Mouse (Mus musculus): ENCODE data around the gene Cxcr5.
"Not testable (repeated sequence)": the region's sequence is repeated elsewhere in the genome, so short reads cannot be mapped to it uniquely, and the experiment has no call there.

The Cxcr5 gene

GRCm38 (mm10) chr9:44587262-44588160 lies 25.8 kb upstream of the Cxcr5 start:
- no peak for DNase-seq (ENCODE audit: low spot score)

DNA sequence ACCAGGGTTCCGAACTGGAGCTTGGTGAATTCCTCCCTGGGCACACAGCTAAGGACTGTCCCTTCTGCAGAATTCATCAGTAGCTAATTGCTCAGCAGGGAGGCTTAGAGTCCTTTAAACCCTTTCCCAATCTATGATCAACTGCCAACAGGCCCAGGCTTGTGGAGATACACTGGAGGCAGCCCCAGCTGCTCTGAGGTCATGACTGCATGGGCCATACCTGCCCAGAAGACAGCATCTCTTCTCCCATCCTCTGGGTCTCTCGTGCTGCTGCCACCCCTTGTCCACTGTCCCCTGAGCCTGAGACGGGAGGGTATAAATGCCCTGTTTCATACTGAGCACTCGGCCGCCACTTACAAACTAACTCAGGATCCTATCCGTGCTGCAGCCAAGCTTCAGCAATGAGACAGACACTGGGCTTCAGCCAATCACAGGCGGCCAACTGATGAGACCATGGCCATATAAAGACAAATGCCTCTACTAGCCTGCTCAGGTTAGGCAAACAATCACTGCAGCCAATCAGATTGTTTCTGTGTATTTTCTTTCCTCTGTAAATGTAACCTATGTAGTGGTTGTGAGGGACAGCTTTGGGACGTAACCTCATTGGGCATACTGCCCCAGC lies 25.1 kb upstream of the Cxcr5 start:
- DNase-seq (ENCODE audit: low spot score): no peak

- DNase-seq (ENCODE audit: low spot score): no peak
Observed at GRCm38 (mm10) chr9:44582390-44582789, 20.7 kb upstream of the Cxcr5 start.

GRCm38 (mm10) chr9:44581423-44581822 lies 19.7 kb upstream of the Cxcr5 start:
- DNase-seq (ENCODE audit: low spot score): no peak

GRCm38 (mm10) chr9:44580085-44580484 lies 18.4 kb upstream of the Cxcr5 start:
- DNase-seq (ENCODE audit: low spot score): no peak

DNA sequence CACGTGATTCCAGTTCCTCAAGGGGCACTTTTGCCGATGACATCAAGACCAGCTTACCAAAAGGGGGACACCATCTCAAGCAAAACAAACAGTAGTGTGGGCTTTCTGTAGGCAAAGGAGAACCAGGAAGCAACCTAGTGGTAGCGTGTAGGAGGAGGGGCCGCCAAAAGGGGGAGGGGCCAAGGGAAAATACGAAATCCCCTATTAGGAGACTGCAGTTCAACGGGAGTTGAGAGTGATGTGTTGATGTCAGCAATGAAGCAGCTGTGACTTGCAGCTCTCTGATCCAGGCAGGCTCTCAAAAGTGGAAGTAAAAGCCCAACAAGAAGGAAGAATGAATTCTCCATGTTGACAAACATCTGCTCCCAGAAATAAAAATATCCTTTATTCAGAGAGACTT lies 17.7 kb upstream of the Cxcr5 start:
- DNase-seq (ENCODE audit: low spot score): no peak

GRCm38 (mm10) chr9:44576046-44576445 lies 14.4 kb upstream of the Cxcr5 start:
- not testable (repeated sequence) for DNase-seq (ENCODE audit: low spot score)

GRCm38 (mm10) chr9:44575095-44575494 lies 13.4 kb upstream of the Cxcr5 start:
- no peak for DNase-seq (ENCODE audit: low spot score)

DNA sequence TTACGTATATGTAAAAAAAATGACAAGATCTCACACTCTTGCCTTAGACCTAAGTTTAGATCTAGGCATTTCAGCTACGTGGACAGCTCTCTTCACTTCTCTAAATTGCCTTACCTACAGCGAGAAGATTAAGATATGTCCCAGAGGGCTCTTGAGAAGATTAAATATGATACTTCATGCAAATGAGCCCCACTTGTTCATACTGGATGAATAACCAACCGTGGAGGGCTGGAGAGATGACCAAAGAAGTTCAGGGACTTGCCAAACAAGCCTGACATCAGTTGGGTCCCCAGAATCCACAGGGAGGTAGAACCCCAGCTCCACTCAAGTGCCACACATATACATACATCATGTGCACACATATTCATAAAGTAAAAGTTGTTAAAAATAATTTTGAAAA lies 11.6 kb upstream of the Cxcr5 start:
- no peak for DNase-seq (ENCODE audit: low spot score)

DNA sequence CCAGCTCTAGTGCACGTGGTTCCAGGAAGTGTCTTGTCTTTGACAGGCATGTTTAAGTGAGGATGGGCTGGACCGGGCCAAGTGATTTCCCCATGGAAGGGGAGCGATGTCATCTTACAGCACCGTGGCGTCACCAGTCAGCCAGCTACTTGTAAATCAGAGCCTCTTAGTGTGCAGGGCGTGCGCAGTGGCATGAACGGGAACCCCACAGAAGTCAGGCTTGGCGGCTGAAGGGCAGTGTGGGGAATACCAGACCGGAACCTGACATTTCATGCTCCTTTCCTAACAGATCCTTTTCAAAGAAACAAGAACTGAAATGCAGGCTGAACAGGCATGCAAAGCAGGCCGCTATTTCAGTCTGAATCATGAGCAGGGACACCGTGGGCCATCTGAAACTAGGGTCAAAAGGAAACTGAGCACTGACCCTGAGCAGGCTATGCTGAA lies 9.3 kb upstream of the Cxcr5 start:
- no peak for DNase-seq (ENCODE audit: low spot score)

- DNase-seq (ENCODE audit: low spot score): no peak
Observed at GRCm38 (mm10) chr9:44568083-44568455, 6.4 kb upstream of the Cxcr5 start.

- DNase-seq (ENCODE audit: low spot score): no peak
Observed at GRCm38 (mm10) chr9:44567338-44568082, 5.8 kb upstream of the Cxcr5 start.

DNA sequence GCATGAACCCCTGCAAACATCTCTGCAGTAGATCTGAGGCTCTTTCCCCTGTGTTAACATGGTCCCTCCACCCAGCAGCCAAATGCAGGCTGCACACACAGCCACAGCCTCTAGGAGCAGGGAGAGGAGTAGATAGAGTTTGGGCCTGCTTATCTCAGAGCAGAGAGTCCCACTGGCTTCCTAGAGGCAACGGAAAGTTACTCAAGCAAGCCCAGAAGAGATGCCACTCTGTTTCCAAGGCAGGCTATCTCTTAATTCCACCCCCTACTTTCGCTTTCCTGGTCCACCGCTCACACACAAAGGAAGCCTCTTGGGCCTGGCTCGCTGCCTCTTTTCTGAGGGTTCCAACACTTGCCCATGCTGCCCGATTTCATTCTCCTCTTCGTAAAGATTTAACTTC lies 3.7 kb upstream of the Cxcr5 start:
- no peak for DNase-seq (ENCODE audit: low spot score)

- no peak for DNase-seq (ENCODE audit: low spot score)
Observed at GRCm38 (mm10) chr9:44562936-44563335, 1.3 kb upstream of the Cxcr5 start.

GRCm38 (mm10) chr9:44552161-44552560 lies 9.5 kb downstream of the Cxcr5 start:
- no peak for DNase-seq (ENCODE audit: low spot score)

DNA sequence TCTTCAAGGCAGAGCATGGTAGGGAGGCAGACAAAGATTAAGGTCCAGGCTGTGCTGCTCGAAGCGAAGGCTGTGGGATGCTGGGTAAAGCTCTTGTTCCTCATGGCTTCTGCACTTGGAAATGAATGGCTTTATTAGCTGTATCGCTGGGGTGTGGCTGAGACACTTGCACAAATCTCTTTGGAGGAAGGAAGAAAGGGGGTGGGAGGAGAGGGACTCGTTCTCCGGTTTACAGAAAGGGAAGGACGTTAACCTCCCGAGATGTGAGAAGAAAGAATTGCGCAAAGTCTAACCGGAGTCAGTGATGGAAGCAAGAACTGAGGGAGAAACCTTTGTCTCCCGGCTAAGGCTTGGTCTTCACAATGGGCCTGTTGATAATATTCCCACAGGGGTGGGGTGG lies 10.5 kb downstream of the Cxcr5 start:
- DNase-seq (ENCODE audit: low spot score): no peak

- DNase-seq (ENCODE audit: low spot score): no peak
Observed at GRCm38 (mm10) chr9:44548412-44549152, 13.1 kb downstream of the Cxcr5 start.

DNA sequence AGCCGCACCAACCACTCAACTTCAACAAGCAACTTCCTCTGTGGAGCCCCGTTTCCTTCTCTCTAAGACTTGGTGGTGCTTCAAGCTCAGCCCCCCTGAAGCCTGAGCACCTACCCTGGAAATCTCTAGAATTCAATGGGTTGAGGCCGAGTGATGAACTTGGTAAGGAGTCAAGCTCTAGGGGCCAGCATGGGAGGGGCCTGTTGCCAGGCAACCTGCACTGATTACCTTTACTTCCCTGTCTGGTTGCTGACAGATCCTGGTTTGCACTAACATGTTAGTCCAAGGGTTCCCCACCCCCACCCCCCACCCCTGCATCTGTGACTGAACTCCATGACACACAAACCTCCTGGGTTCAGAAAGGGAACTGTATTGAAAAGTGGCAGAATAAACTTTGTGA lies 16.7 kb downstream of the Cxcr5 start:
- no peak for DNase-seq (ENCODE audit: low spot score)

- no peak for DNase-seq (ENCODE audit: low spot score)
Observed at GRCm38 (mm10) chr9:44542364-44542763, 19.3 kb downstream of the Cxcr5 start.

DNA sequence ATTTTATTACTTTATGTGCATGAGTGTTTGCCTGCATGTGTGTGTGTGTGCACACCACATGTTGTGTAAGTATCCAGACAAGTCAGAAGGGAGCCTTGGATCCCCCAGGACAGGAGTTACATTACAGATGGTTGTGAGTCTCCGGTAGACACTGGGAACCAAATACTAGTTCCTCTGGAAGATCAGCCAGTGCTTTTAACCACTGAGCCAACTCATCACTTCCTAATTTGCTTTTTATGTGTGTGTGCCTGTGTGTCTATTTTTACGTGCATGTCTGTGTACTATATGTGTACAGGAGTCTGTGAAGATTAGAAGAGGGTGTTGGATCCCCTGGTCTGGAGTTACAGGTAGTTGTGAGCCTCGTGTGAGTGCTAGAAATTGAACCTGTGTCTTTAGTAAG lies 21.0 kb downstream of the Cxcr5 start:
- DNase-seq (ENCODE audit: low spot score): no peak

DNA sequence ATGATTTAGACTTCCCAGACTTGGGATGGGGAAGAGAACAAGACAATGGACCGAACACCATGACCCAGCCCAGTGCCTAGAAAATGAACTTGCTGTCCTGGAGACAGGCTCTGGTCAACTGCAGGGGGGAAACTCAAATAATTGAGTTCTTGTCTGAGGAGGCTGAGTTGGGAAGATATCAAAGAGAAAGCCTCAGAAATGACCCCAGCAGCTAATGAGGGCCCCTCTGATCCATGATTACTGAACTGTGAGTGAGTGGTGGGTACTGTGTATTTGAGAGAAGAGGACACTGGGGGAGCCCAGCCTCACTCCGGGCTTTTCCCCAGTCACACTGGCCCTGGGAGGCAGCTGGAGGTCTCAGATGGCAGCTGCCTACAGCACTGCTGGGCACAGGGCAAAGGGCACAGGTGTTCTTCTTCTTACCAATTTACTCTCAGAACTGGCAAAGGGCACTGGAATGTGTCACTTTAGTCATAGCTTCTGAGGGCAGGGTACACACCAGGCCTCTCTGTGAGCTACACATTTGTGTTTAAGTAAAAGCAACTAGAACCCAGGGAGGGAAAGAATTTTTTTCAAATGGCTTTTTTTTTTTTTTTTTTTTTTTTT lies 21.8 kb downstream of the Cxcr5 start:
- DNase-seq (ENCODE audit: low spot score): no peak

Data from ovary, adult 18-20 months (tissue).